Mouse (Mus musculus): ENCODE measurements around the gene Ahnak. TPM values are rescaled to one million over a fixed set of nuclear protein-coding genes. Genes with fewer than 3 reads are reported as not detected.
A peak's percentile ranks its signal among the peaks of the same experiment; 100 is the strongest.

The Ahnak gene
- polyA plus RNA-seq, 1 experiment: 8.0 TPM

- 80% methylated on average over 13 of the region's 13 CpGs for WGBS
- no peak for DNase-seq (ENCODE audit: low read depth in 1 of 2, low spot score in 2 of 2)
- no peaks in the 10 kb centered on the region for H3K36me3 ChIP-seq (ENCODE audit: control insufficient read depth, insufficient read depth, low read length)
- 0 out of 2 replicates have a peak overlapping the region, but pooled peaks have one; percentile 20 for H3K27ac ChIP-seq (ENCODE audit: insufficient read depth, low read length)
- peak overlapping the region; percentile 12; the same call in 1 of the 2 replicates for H3K4me3 ChIP-seq (ENCODE audit: extremely low read depth, insufficient read depth, insufficient read length)
- peaks cover 18% of the 10 kb centered on the region for H3K4me1 ChIP-seq (ENCODE audit: control insufficient read depth, insufficient read depth, insufficient read length)
- peaks cover 6% of the 10 kb centered on the region for H3K27me3 ChIP-seq (ENCODE audit: control insufficient read depth, insufficient read depth, low read length)
- no peak for TF ChIP-seq POLR2A (IDR thresholded peaks at IDR 0.05; ENCODE audit: low read depth, low read length)
- no peak for TF ChIP-seq CTCF (IDR thresholded peaks at IDR 0.05; ENCODE audit: extremely low read depth, insufficient read depth, insufficient read length, insufficient replicate concordance)
Measured at GRCm38 (mm10) chr19:8991871-8992735, 3.0 kb downstream of the Ahnak start.

GRCm38 (mm10) chr19:8992769-8993624 lies 3.9 kb downstream of the Ahnak start:
- H3K27ac ChIP-seq (ENCODE audit: insufficient read depth, low read length): no peak overlapping the region
- H3K4me3 ChIP-seq (ENCODE audit: extremely low read depth, insufficient read depth, insufficient read length): no peak overlapping the region
- H3K27me3 ChIP-seq (ENCODE audit: control insufficient read depth, insufficient read depth, low read length): peaks cover 6% of the 10 kb centered on the region
- TF ChIP-seq POLR2A (IDR thresholded peaks at IDR 0.05; ENCODE audit: low read depth, low read length) (no peak), CTCF (IDR thresholded peaks at IDR 0.05; ENCODE audit: extremely low read depth, insufficient read depth, insufficient read length, insufficient replicate concordance) (peak; percentile 83; the same call in 1 of the 2 replicates)
- H3K36me3 ChIP-seq (ENCODE audit: control insufficient read depth, insufficient read depth, low read length): no peaks in the 10 kb centered on the region
- peaks cover 27% of the 10 kb centered on the region for H3K4me1 ChIP-seq (ENCODE audit: control insufficient read depth, insufficient read depth, insufficient read length)
- WGBS: 35% methylated on average over 12 of the region's 12 CpGs
- DNase-seq (ENCODE audit: low read depth in 1 of 2, low spot score in 2 of 2): peak; percentile 61 to 86

- Histone ChIP-seq H3K27me3 (ENCODE audit: control insufficient read depth, insufficient read depth, low read length) (peaks cover 6% of the 10 kb centered on the region), H3K4me3 (ENCODE audit: extremely low read depth, insufficient read depth, insufficient read length) (no peak overlapping the region), H3K27ac (ENCODE audit: insufficient read depth, low read length) (no peak overlapping the region), H3K36me3 (ENCODE audit: control insufficient read depth, insufficient read depth, low read length) (no peaks in the 10 kb centered on the region), H3K4me1 (ENCODE audit: control insufficient read depth, insufficient read depth, insufficient read length) (peaks cover 29% of the 10 kb centered on the region)
- 69% methylated on average over 2 of the region's 2 CpGs for WGBS
- no peak for DNase-seq (ENCODE audit: low read depth in 1 of 2, low spot score in 2 of 2)
- TF ChIP-seq CTCF (IDR thresholded peaks at IDR 0.05; ENCODE audit: extremely low read depth, insufficient read depth, insufficient read length, insufficient replicate concordance) (no peak), POLR2A (IDR thresholded peaks at IDR 0.05; ENCODE audit: low read depth, low read length) (no peak)
Measured at GRCm38 (mm10) chr19:8993625-8993912, 4.5 kb downstream of the Ahnak start.

GRCm38 (mm10) chr19:8994813-8995607 lies 5.9 kb downstream of the Ahnak start:
- WGBS: 83% methylated on average over 10 of the region's 10 CpGs
- H3K36me3 ChIP-seq (ENCODE audit: control insufficient read depth, insufficient read depth, low read length): no peaks in the 10 kb centered on the region
- peaks cover 32% of the 10 kb centered on the region; the same call in 1 of the 2 replicates for H3K4me1 ChIP-seq (ENCODE audit: control insufficient read depth, insufficient read depth, insufficient read length)
- H3K27ac ChIP-seq (ENCODE audit: insufficient read depth, low read length): no peak overlapping the region
- no peaks in the 10 kb centered on the region for H3K27me3 ChIP-seq (ENCODE audit: control insufficient read depth, insufficient read depth, low read length)
- TF ChIP-seq CTCF (IDR thresholded peaks at IDR 0.05; ENCODE audit: extremely low read depth, insufficient read depth, insufficient read length, insufficient replicate concordance): no peak
- no peak overlapping the region for H3K4me3 ChIP-seq (ENCODE audit: extremely low read depth, insufficient read depth, insufficient read length)
- no peak for DNase-seq (ENCODE audit: low read depth in 1 of 2, low spot score in 2 of 2)

GRCm38 (mm10) chr19:8996601-8997000 lies 7.5 kb downstream of the Ahnak start:
- Histone ChIP-seq H3K36me3 (ENCODE audit: control insufficient read depth, insufficient read depth, low read length) (0 out of 2 replicates have a peak, but pooled peaks cover 1% of the 10 kb centered on the region), H3K4me1 (ENCODE audit: control insufficient read depth, insufficient read depth, insufficient read length) (peaks cover 27% of the 10 kb centered on the region; the same call in 1 of the 2 replicates), H3K4me3 (ENCODE audit: extremely low read depth, insufficient read depth, insufficient read length) (no peak overlapping the region), H3K27me3 (ENCODE audit: control insufficient read depth, insufficient read depth, low read length) (no peaks in the 10 kb centered on the region), H3K27ac (ENCODE audit: insufficient read depth, low read length) (no peak overlapping the region)
- 93% methylated on average over 6 of the region's 6 CpGs for WGBS
- DNase-seq (ENCODE audit: low read depth in 1 of 2, low spot score in 2 of 2): no peak
- TF ChIP-seq POLR2A (IDR thresholded peaks at IDR 0.05; ENCODE audit: low read depth, low read length) (no peak), CTCF (IDR thresholded peaks at IDR 0.05; ENCODE audit: extremely low read depth, insufficient read depth, insufficient read length, insufficient replicate concordance) (no peak)

- peak overlapping the region; percentile 34 for H3K27ac ChIP-seq (ENCODE audit: insufficient read depth, low read length)
- WGBS: 29% methylated on average over 4 of the region's 4 CpGs
- peaks cover 7% of the 10 kb centered on the region for H3K36me3 ChIP-seq (ENCODE audit: control insufficient read depth, insufficient read depth, low read length)
- peak; percentile 49 to 51 for DNase-seq (ENCODE audit: low read depth in 1 of 2, low spot score in 2 of 2)
- H3K4me3 ChIP-seq (ENCODE audit: extremely low read depth, insufficient read depth, insufficient read length): no peak overlapping the region
- no peak for TF ChIP-seq CTCF (IDR thresholded peaks at IDR 0.05; ENCODE audit: extremely low read depth, insufficient read depth, insufficient read length, insufficient replicate concordance)
- TF ChIP-seq POLR2A (IDR thresholded peaks at IDR 0.05; ENCODE audit: low read depth, low read length): no peak
- H3K27me3 ChIP-seq (ENCODE audit: control insufficient read depth, insufficient read depth, low read length): no peaks in the 10 kb centered on the region
- H3K4me1 ChIP-seq (ENCODE audit: control insufficient read depth, insufficient read depth, insufficient read length): peaks cover 24% of the 10 kb centered on the region; the same call in 1 of the 2 replicates
Measured at GRCm38 (mm10) chr19:8997546-8997945, 8.5 kb downstream of the Ahnak start.
